Mouse (Mus musculus) MEL (cell line): ENCODE results near the gene Tmem132d.

Experiments
- CTCF ChIP-seq, 3 experiments: IDR thresholded peaks in 2 of 3; conservative IDR thresholded peaks in 1 of 3; 2 replicates each; pipeline ENCODE4 v1.5.1; 2011 to 2012; ENCODE audit warnings: low read length in 3 of 3, low read depth in 2 of 3, mild to moderate bottlenecking in 2 of 3, improper control_type of control experiment in 1 of 3, inconsistent platforms in 1 of 3, mixed read lengths in 1 of 3, moderate library complexity in 1 of 3; ENCODE audit not compliant: control insufficient read depth in 1 of 3, insufficient read depth in 1 of 3, poor library complexity in 1 of 3, severe bottlenecking in 1 of 3
- ELF1 ChIP-seq: IDR thresholded peaks from 2 replicates; pipeline ENCODE4 v1.6.1; 2014; ENCODE audit warnings: low read depth, mild to moderate bottlenecking, inconsistent platforms, low read length, improper control_type of control experiment, moderate library complexity
- MAFK ChIP-seq: IDR thresholded peaks from 2 replicates; pipeline ENCODE4 v1.6.1; 2011; ENCODE audit warnings: low read depth, mild to moderate bottlenecking, low read length, improper control_type of control experiment, borderline replicate concordance
- MAX ChIP-seq: IDR thresholded peaks from 2 replicates; pipeline ENCODE4 v1.6.1; 2011; ENCODE audit warnings: low read length, improper control_type of control experiment
- MYC ChIP-seq: IDR thresholded peaks from 2 replicates; pipeline ENCODE4 v1.6.1; 2011; ENCODE audit warnings: low read depth, mild to moderate bottlenecking, low read length, improper control_type of control experiment, moderate library complexity
- POLR2A ChIP-seq, 2 experiments: IDR thresholded peaks; 2 replicates each; pipeline ENCODE4 v1.6.1; 2011 to 2012; ENCODE audit warnings: low read length in 2 of 2, mild to moderate bottlenecking in 2 of 2, control low read depth in 1 of 2, improper control_type of control experiment in 1 of 2, low read depth in 1 of 2, moderate library complexity in 1 of 2; ENCODE audit not compliant: control insufficient read depth in 1 of 2, insufficient read depth in 1 of 2, poor library complexity in 1 of 2
- POLR2AphosphoS2 ChIP-seq: IDR thresholded peaks from 2 replicates; pipeline ENCODE4 v1.6.1; 2011; ENCODE audit warnings: low read length, improper control_type of control experiment
- USF1 ChIP-seq: IDR thresholded peaks from 2 replicates; pipeline ENCODE4 v1.6.1; 2014; ENCODE audit warnings: low read depth, mild to moderate bottlenecking, inconsistent platforms, low read length, improper control_type of control experiment, moderate library complexity
- ZC3H11A ChIP-seq: IDR thresholded peaks from 2 replicates; pipeline ENCODE4 v1.6.1; 2012; ENCODE audit warnings: low read depth, mild to moderate bottlenecking, inconsistent platforms, low read length, improper control_type of control experiment

- TF ChIP-seq MYC (no peak), POLR2A (IDR thresholded peaks at IDR 0.05; ENCODE audit: control insufficient read depth in 1 of 2, insufficient read depth in 1 of 2, low read depth in 1 of 2, low read length in 2 of 2, poor library complexity in 1 of 2) (no peak), POLR2AphosphoS2 (no peak), USF1 (no peak), ELF1 (no peak), ZC3H11A (no peak), CTCF (IDR thresholded peaks at IDR 0.05 in 2 of 3, conservative IDR thresholded peaks at IDR 0.05 in 1 of 3; ENCODE audit: control insufficient read depth in 1 of 3, insufficient read depth in 1 of 3, low read depth in 2 of 3, low read length in 3 of 3, poor library complexity in 1 of 3, severe bottlenecking in 1 of 3) (no peak), MAX (no peak), MAFK (no peak)
Observed at GRCm38 (mm10) chr5:128144799-128145198, 288.1 kb downstream of the Tmem132d start.
